ENCODE assay signal across 9 mouse cellular contexts in the genomic region with DNA sequence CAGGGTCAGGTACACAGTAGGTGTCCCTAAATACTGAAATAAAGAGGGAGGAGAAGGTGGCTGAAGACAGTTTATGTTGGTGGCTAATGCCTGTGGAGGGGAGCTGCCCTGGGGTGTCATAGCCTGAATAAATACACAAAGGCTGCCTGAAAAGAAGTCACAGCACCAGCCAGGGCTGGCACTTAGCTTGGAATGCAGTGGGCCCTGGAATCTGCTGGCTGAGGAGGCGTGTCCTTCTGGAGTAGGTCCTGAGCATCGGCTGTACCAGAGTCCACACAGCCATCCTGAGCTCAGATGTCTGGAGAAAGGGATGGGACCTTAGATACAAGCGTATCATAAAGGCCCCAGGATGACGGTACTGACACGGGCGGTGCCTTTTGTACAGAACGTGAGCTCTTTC. TPM values are rescaled to one million over a fixed set of nuclear protein-coding genes. Genes with fewer than 3 reads are reported as not detected.
DNase-seq lines count a peak whose midpoint lies in the region; ATAC-seq and TF ChIP-seq lines count a peak whose summit lies in the region.
"Had no signal": no experiment of that assay in that cellular context is flagged by ENCODE, and none has a peak within 500 bp of the region (broad histone marks: within the 10 kb centered on the region; RNA-seq: fewer than 3 reads in every experiment).

No protein-coding gene starts in this region.

- H3K27me3 ChIP-seq in E14TG2a.4 (ENCODE audit: insufficient read depth, low read length) (no peaks in the 10 kb centered on the region), ES-Bruce4 (ENCODE audit: control insufficient read depth, insufficient read depth, low read length, poor library complexity, severe bottlenecking) (no peaks in the 10 kb centered on the region)
- H3K27me3 ChIP-seq in intestine, postnatal 0 days (replicated peaks; ENCODE audit: control insufficient read depth, insufficient read depth, low read length), result no peaks in the 10 kb centered on the region
- H3K27me3 ChIP-seq in liver, postnatal 0 days (ENCODE audit: insufficient read depth, low read length), result no peaks in the 10 kb centered on the region
- H3K27me3 ChIP-seq in hindbrain, embryonic 16.5 days (replicated peaks; ENCODE audit: control insufficient read depth, insufficient read depth, low read length), result no peaks in the 10 kb centered on the region; the same call in 1 of the 2 replicates

- ATAC-seq in intestine, postnatal 0 days, result no peak
- no peak for ATAC-seq in liver, postnatal 0 days
- ATAC-seq in hindbrain, embryonic 16.5 days, result no peak

- peak overlapping the region; percentile 82 for H3K27ac ChIP-seq in ES-Bruce4 (ENCODE audit: insufficient read depth, low read length)
- 0 out of 2 replicates have a peak overlapping the region, but pooled peaks have one; percentile 3 for H3K27ac ChIP-seq in intestine, postnatal 0 days (ENCODE audit: low read depth, low read length)
- peak overlapping the region; percentile 79 for H3K27ac ChIP-seq in liver, postnatal 0 days (ENCODE audit: low read depth)
- no peak overlapping the region for H3K27ac ChIP-seq in hindbrain, embryonic 16.5 days (ENCODE audit: low read depth, low read length)

- no peak overlapping the region for H3K4me2 ChIP-seq in intestine, postnatal 0 days (replicated peaks; ENCODE audit: low read depth)
- peak overlapping the region; percentile 29; the same call in 1 of the 2 replicates for H3K4me2 ChIP-seq in liver, postnatal 0 days (ENCODE audit: low read depth, low read length)
- no peak overlapping the region for H3K4me2 ChIP-seq in hindbrain, embryonic 16.5 days (ENCODE audit: low read length)

- no peak for TF ChIP-seq EP300 in ES-Bruce4 (IDR thresholded peaks at IDR 0.05; ENCODE audit: insufficient read depth, low read depth, low read length)
- no peak for TF ChIP-seq EP300 in liver, postnatal 0 days (IDR thresholded peaks at IDR 0.05; ENCODE audit: low read depth)

- H3K4me3 ChIP-seq in E14TG2a.4 (replicated peaks; ENCODE audit: low read length) (peak overlapping the region; percentile 74), ES-Bruce4 (ENCODE audit: low read depth, low read length) (no peak overlapping the region)
- no peak overlapping the region for H3K4me3 ChIP-seq in intestine, postnatal 0 days (ENCODE audit: low read depth, low read length)
- H3K4me3 ChIP-seq in liver, postnatal 0 days (ENCODE audit: low read depth, low read length), result no peak overlapping the region
- H3K4me3 ChIP-seq in hindbrain, embryonic 16.5 days (ENCODE audit: low read length), result no peak overlapping the region

- H3K36me3 ChIP-seq in E14TG2a.4 (ENCODE audit: insufficient read depth, low read length), result peaks cover 13% of the 10 kb centered on the region
- H3K36me3 ChIP-seq in ES-Bruce4 (ENCODE audit: control insufficient read depth, insufficient read depth, low read length, poor library complexity, severe bottlenecking), result peaks cover 2% of the 10 kb centered on the region; the same call in 1 of the 2 replicates
- H3K36me3 ChIP-seq in intestine, postnatal 0 days (ENCODE audit: control insufficient read depth, insufficient read depth), result peaks cover 12% of the 10 kb centered on the region
- H3K36me3 ChIP-seq in liver, postnatal 0 days (replicated peaks; ENCODE audit: insufficient read depth, low read length), result peaks cover 12% of the 10 kb centered on the region
- H3K36me3 ChIP-seq in hindbrain, embryonic 16.5 days (ENCODE audit: control insufficient read depth, insufficient read depth, low read length), result no peaks in the 10 kb centered on the region

- H3K9me3 ChIP-seq in E14TG2a.4 (ENCODE audit: low read length) (no peaks in the 10 kb centered on the region), ES-Bruce4 (replicated peaks; ENCODE audit: control insufficient read depth, insufficient read depth, low read length, poor library complexity, severe bottlenecking) (no peaks in the 10 kb centered on the region)
- H3K9me3 ChIP-seq in intestine, postnatal 0 days (ENCODE audit: control insufficient read depth), result no peaks in the 10 kb centered on the region
- H3K9me3 ChIP-seq in liver, postnatal 0 days (ENCODE audit: low read length), result no peaks in the 10 kb centered on the region
- no peaks in the 10 kb centered on the region for H3K9me3 ChIP-seq in hindbrain, embryonic 16.5 days (ENCODE audit: control insufficient read depth, low read length)

- H3K4me1 ChIP-seq in E14TG2a.4 (replicated peaks; ENCODE audit: low read depth, low read length), result peaks cover 74% of the 10 kb centered on the region
- peaks cover 12% of the 10 kb centered on the region for H3K4me1 ChIP-seq in ES-Bruce4 (ENCODE audit: control insufficient read depth, insufficient read depth, low read length)
- H3K4me1 ChIP-seq in intestine, postnatal 0 days (replicated peaks; ENCODE audit: control insufficient read depth, insufficient read depth, low read length), result 0 out of 2 replicates have a peak, but pooled peaks cover 4% of the 10 kb centered on the region
- peaks cover 41% of the 10 kb centered on the region for H3K4me1 ChIP-seq in liver, postnatal 0 days (ENCODE audit: insufficient read depth)
- H3K4me1 ChIP-seq in hindbrain, embryonic 16.5 days (ENCODE audit: control insufficient read depth, insufficient read depth, low read depth, low read length), result peaks cover 3% of the 10 kb centered on the region

- no peak overlapping the region for H3K9ac ChIP-seq in ES-Bruce4 (ENCODE audit: low read depth, poor library complexity, severe bottlenecking)
- no peak overlapping the region for H3K9ac ChIP-seq in intestine, postnatal 0 days (ENCODE audit: low read depth, low read length)
- no peak overlapping the region; the same call in 1 of the 2 replicates for H3K9ac ChIP-seq in liver, postnatal 0 days (replicated peaks)
- H3K9ac ChIP-seq in hindbrain, embryonic 16.5 days (ENCODE audit: low read depth, low read length), result no peak overlapping the region

- peak; percentile 14 for DNase-seq in liver, postnatal 0 days
- DNase-seq in testis, postnatal 10 days (ENCODE audit: low spot score), result no peak
- no peak for DNase-seq in thymus, postnatal 25 days
- DNase-seq: gastrocnemius, postnatal 14 days; layer of hippocampus, postnatal 36 days had no signal

- whole genome bisulfite sequencing in intestine, postnatal 0 days, result 48% methylated on average over 7 of the region's 7 CpGs
- WGBS in liver, postnatal 0 days (ENCODE audit: insufficient replicate concordance), result 77% methylated on average over 7 of the region's 7 CpGs
- 77% methylated on average over 7 of the region's 7 CpGs for WGBS in hindbrain, embryonic 16.5 days

- TF ChIP-seq CTCF in E14TG2a.4 (conservative IDR thresholded peaks at IDR 0.05; ENCODE audit: low read length) (no peak), ES-Bruce4 (IDR thresholded peaks at IDR 0.05; ENCODE audit: low read depth, low read length) (no peak)
- no peak for TF ChIP-seq CTCF in intestine, postnatal 0 days (IDR thresholded peaks at IDR 0.05; ENCODE audit: low read depth)
- TF ChIP-seq CTCF in liver, postnatal 0 days (IDR thresholded peaks at IDR 0.05; ENCODE audit: low read depth), result no peak

- no peak for TF ChIP-seq POLR2A in ES-Bruce4 (IDR thresholded peaks at IDR 0.05; ENCODE audit: insufficient read depth, low read length)

RNA-seq across cellular contexts. Expression of a gene that starts 5.1 kb away (rescaled TPM):
- polyA plus RNA-seq in ES-Bruce4 (2011; ENCODE audit: insufficient read depth, insufficient read length, low read depth, missing spikeins), result 8.0 and 8.9 TPM in 2 replicates
- polyA plus RNA-seq in intestine, postnatal 0 days (2015; fragmentation: Nextera tagmentation; extraction: Ambion mirVana), result 42.7 and 43.1 TPM in 2 replicates
- polyA plus RNA-seq in liver, postnatal 0 days (2015; fragmentation: Nextera tagmentation; extraction: Ambion mirVana), result 18.3 and 18.5 TPM in 2 replicates
- polyA plus RNA-seq in hindbrain, embryonic 16.5 days (2015; fragmentation: Nextera tagmentation; extraction: Ambion mirVana), result 9.8 and 11.4 TPM in 2 replicates

RNA-seq across cellular contexts. Expression of a gene that starts 7.3 kb away (rescaled TPM):
- polyA plus RNA-seq in ES-Bruce4 (2011; ENCODE audit: insufficient read depth, insufficient read length, low read depth, missing spikeins), result 4.2 and 5.7 TPM in 2 replicates
- polyA plus RNA-seq in intestine, postnatal 0 days (2015; fragmentation: Nextera tagmentation; extraction: Ambion mirVana), result 1.3 and 1.4 TPM in 2 replicates
- 0.25 and 0.28 TPM in 2 replicates for polyA plus RNA-seq in liver, postnatal 0 days (2015; fragmentation: Nextera tagmentation; extraction: Ambion mirVana)
- 1.8 and 1.9 TPM in 2 replicates for polyA plus RNA-seq in hindbrain, embryonic 16.5 days (2015; fragmentation: Nextera tagmentation; extraction: Ambion mirVana)

RNA-seq across cellular contexts. Expression of a gene that starts 18.3 kb away (rescaled TPM):
- 10.9 and 11.8 TPM in 2 replicates for polyA plus RNA-seq in ES-Bruce4 (2011; ENCODE audit: insufficient read depth, insufficient read length, low read depth, missing spikeins)
- polyA plus RNA-seq in intestine, postnatal 0 days (2015; fragmentation: Nextera tagmentation; extraction: Ambion mirVana), result 22.8 and 24.0 TPM in 2 replicates
- polyA plus RNA-seq in liver, postnatal 0 days (2015; fragmentation: Nextera tagmentation; extraction: Ambion mirVana), result 16.2 and 17.0 TPM in 2 replicates
- polyA plus RNA-seq in hindbrain, embryonic 16.5 days (2015; fragmentation: Nextera tagmentation; extraction: Ambion mirVana), result 9.7 and 10.7 TPM in 2 replicates

RNA-seq across cellular contexts. Expression of a gene that starts 31.2 kb away (rescaled TPM):
- 1.4 and 1.5 TPM in 2 replicates for polyA plus RNA-seq in ES-Bruce4 (2011; ENCODE audit: insufficient read depth, insufficient read length, low read depth, missing spikeins)
- polyA plus RNA-seq in intestine, postnatal 0 days (2015; fragmentation: Nextera tagmentation; extraction: Ambion mirVana), result 0.10 and 0.24 TPM in 2 replicates
- polyA plus RNA-seq in liver, postnatal 0 days (2015; fragmentation: Nextera tagmentation; extraction: Ambion mirVana), result 0.04 TPM in 1 of 2 replicates, not detected in the other
- 1.4 and 1.5 TPM in 2 replicates for polyA plus RNA-seq in hindbrain, embryonic 16.5 days (2015; fragmentation: Nextera tagmentation; extraction: Ambion mirVana)

RNA-seq across cellular contexts. Expression of a gene that starts 44.1 kb away (rescaled TPM):
- 44.1 and 44.3 TPM in 2 replicates for polyA plus RNA-seq in ES-Bruce4 (2011; ENCODE audit: insufficient read depth, insufficient read length, low read depth, missing spikeins)
- polyA plus RNA-seq in intestine, postnatal 0 days (2015; fragmentation: Nextera tagmentation; extraction: Ambion mirVana), result 60.4 and 67.3 TPM in 2 replicates
- polyA plus RNA-seq in liver, postnatal 0 days (2015; fragmentation: Nextera tagmentation; extraction: Ambion mirVana), result 372 and 407 TPM in 2 replicates
- 23.4 and 23.7 TPM in 2 replicates for polyA plus RNA-seq in hindbrain, embryonic 16.5 days (2015; fragmentation: Nextera tagmentation; extraction: Ambion mirVana)
